Mouse (Mus musculus) CD4-positive, CD25-positive, alpha-beta regulatory T cell, adult 4 months (primary cell): ENCODE results near the gene Tmem232. TPM values are rescaled to one million over a fixed set of nuclear protein-coding genes. Genes with fewer than 3 reads are reported as not detected.
"Not testable (repeated sequence)": the region's sequence is repeated elsewhere in the genome, so short reads cannot be mapped to it uniquely, and the experiment has no call there.

Experiments
- ATAC-seq: one replicate; pipeline ENCODE4 v1.8.0; 2017
- polyA plus RNA-seq, 2 experiments: library from polyadenylated mRNA; unstranded; fragments of 100-300 nt; shearing (Covaris generic); gene quantifications; one replicate each; pipeline ENCODE4 v1.2.1; 2017

Tmem232 gene
- not detected for polyA plus RNA-seq

GRCm38 (mm10) chr17:65540441-65541272 is at the start of gene Tmem232:
TSS of gene Tmem232 (minus strand) at chr17:65540782.
- ATAC-seq: peak; percentile 73

- no peak for ATAC-seq
Observed at GRCm38 (mm10) chr17:65586892-65587291, 46.3 kb upstream of the Tmem232 start.

DNA sequence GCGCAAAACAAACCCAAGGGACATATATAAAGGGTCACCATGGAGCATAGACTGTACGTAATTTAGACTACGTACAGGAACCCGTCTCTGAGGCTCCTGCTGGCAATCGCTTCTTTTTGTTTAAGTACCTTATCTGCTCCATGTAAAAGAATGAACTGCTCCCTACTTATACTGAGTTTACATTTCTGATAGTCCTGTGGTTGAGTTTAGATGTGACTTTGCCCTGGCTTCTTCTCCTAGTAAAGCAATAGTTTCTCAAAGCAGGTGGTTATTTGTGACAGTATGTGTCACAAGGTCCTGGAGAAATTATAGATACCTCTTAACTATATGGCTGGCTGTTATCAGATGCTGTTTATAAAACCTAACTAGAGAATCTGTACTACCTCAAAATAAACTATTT is 40.9 kb upstream of the Tmem232 start:
- no peak for ATAC-seq

DNA sequence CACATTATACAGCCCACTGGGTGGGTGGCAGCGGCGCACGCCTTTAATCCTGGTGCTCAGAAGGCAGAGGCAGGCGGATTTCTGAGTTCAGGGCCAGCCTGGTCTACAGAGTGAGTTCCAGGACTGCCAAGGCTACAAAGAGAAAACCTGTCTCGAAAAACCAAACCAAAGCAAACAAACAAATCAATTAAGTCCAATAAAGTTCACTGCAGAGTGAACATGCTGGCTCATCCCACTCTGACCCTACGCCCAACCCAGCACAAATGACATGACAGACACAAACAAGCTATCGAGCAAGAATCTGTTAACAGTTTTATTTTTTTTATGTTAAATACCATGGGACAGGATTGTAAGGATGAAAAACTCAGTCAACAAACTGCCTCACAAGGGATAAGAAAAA is 39.2 kb upstream of the Tmem232 start:
- ATAC-seq: no peak

DNA sequence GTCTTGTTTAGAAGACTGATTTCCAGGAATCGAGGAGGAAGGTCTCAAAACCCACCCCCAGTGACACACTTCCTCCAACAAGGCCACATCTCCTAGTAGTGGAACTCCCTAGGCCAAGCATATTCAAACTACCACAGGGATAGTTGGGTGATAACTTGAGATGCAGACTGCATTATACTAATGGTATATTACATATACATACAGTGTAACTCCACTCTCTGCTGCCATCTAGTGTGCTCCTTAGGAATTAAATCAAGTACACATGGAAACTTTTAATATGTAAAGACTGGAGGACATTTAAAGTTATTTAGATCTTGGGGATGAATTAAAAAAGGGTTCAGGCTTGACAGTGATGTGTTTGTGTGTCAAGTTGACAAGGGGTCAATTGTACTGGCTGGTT is 34.8 kb upstream of the Tmem232 start:
- ATAC-seq: peak; percentile 58

DNA sequence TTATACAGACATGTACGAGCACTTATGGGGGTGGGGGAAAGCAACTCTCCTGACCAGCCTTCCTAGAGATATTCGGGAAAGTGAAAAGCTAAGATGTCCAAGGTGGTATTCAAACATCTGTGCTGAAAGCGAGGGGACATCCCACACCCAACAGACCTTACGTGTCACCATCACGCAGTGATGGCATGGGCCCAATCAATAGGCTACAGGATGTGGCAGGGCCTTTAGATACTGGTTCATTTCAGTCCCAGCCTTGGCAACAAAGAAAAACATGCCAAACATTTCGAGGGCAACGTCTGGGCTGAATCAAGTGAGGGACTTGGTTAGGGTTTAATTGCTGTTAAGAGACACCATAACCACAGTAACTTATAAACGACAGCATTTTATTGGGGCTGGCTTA is 34.3 kb upstream of the Tmem232 start:
- peak; percentile 32 for ATAC-seq

- no peak for ATAC-seq
Observed at GRCm38 (mm10) chr17:65571866-65572265, 31.3 kb upstream of the Tmem232 start.

GRCm38 (mm10) chr17:65571466-65571865 is 30.9 kb upstream of the Tmem232 start:
- ATAC-seq: no peak

- ATAC-seq: no peak
Observed at GRCm38 (mm10) chr17:65564189-65564588, 23.6 kb upstream of the Tmem232 start.

DNA sequence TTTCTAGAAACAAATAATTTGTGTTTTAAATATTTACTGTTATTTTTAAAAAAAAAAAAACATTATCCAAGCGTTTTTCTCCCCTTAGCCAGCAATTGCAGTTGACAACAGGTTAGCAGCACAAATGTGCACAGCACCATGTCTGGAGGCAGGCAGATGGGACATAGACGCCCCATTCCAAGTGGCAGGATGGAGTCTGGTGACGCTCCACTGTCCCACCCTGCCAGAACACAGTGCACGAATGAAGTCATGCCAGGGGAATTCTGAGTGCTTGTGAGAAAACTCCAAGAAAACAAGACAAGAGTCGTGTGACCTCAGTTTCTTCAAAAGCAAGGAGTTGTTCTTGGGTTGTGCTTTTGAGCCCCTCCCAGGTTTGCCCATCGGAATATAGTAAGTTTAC is 22.8 kb upstream of the Tmem232 start:
- ATAC-seq: no peak

DNA sequence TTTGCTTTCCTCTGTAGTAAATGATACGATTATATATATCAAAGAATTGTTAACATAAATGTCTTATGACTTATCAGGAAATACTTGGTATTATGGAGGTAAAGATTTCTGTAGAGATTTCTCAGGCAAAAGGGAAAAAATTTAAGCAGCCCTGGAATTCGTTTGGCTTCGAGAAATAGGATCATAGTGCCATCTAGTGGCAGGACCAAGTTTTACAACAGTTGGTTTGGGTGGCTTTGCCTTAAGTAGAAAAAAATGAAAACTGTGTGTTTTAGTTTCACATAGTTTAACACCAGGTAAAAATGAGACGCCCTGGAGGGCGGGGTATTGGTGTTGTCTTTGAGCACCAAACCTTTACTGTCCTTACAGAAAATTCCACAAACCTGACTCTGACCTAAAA is 22.2 kb upstream of the Tmem232 start:
- peak; percentile 54 for ATAC-seq

- no peak for ATAC-seq
Observed at GRCm38 (mm10) chr17:65561361-65562015, 20.9 kb upstream of the Tmem232 start.

- peak; percentile 89 for ATAC-seq
Observed at GRCm38 (mm10) chr17:65559273-65559672, 18.7 kb upstream of the Tmem232 start.

- ATAC-seq: no peak
Observed at GRCm38 (mm10) chr17:65558788-65559187, 18.2 kb upstream of the Tmem232 start.

- peak; percentile 49 for ATAC-seq
Observed at GRCm38 (mm10) chr17:65558217-65558616, 17.6 kb upstream of the Tmem232 start.

GRCm38 (mm10) chr17:65557212-65557611 is 16.6 kb upstream of the Tmem232 start:
- no peak for ATAC-seq

- ATAC-seq: no peak
Observed at GRCm38 (mm10) chr17:65556798-65557197, 16.2 kb upstream of the Tmem232 start.

DNA sequence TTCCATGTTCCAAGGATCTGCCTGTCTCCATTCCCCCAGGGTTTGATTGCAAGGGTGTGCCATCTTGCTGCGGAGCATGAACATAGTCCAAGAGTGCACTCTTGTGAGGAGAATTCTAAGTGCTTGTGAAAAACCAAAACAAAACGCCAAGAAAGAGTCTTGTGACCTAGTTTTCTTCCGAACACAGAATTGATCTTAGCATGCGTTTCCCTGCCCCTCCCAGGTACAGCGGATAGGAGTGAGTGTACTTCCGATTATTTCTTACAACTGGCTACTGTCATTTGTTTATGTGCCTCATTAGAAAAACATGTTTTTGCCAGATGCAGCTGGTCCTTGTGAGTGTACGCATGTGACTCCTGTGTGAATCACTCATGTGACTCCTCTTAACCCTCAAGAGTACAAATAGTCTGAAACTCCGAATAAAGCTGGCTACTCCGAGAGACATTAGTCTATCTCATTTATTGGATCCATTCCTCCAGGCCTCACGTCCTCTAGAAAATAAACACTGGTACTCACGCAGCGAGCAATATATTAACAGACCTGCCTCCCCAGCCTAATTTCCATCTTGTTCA is 11.9 kb upstream of the Tmem232 start:
- ATAC-seq: no peak

- ATAC-seq: no peak
Observed at GRCm38 (mm10) chr17:65550357-65550756, 9.8 kb upstream of the Tmem232 start.

DNA sequence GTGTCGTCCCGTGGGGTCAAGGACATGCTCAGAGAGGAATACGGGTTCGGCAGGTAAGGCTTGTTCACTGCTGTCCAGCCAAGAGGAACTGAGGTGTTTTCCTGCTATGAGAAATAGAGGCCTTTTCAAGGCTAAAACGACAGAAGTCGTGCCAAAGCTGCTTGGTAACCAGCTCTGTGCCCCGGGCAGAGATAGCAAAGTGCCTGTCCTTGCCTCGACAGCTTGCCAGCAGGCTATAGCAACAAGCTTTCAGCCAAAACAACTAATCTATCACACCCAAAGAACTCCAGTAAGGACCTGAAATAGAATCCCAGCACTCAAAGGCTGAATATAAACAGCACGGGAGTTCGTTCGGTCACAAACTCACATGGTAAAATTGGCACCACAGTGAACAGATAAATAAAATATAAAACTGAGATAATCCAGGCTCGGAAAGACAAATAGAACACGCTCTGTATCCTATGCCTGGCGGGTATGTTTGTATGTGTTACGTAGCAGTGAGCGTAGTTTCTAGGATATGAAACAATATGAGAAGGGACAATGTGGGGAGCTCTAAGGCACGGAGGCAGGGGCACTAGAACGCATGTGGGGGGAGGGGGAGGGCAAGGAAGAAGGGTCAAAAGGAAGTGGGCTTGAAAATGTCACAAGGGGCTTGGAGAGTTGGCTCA is 8.2 kb upstream of the Tmem232 start:
- no peak for ATAC-seq

DNA sequence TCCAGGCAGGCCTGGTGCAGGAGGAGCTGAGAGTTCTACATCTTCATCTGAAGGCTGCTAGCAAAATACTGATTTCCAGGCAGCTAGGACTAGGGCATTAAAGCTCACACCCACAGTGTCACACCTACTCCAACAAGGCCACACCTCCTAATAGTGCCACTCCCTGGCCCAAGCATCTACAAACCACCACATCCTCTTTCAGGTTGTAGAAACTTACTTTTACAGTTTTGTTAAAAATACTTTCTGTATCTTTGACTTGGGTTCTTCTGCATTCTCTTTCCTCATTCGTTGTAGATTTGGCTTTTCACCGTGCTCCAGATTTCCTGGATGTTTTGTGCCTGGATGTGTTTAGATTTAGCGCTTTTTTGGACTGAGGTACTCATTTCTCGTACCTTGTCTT is 5.6 kb upstream of the Tmem232 start:
- not testable (repeated sequence) for ATAC-seq

GRCm38 (mm10) chr17:65536156-65536555 is 4.4 kb downstream of the Tmem232 start:
- peak; percentile 38 for ATAC-seq

DNA sequence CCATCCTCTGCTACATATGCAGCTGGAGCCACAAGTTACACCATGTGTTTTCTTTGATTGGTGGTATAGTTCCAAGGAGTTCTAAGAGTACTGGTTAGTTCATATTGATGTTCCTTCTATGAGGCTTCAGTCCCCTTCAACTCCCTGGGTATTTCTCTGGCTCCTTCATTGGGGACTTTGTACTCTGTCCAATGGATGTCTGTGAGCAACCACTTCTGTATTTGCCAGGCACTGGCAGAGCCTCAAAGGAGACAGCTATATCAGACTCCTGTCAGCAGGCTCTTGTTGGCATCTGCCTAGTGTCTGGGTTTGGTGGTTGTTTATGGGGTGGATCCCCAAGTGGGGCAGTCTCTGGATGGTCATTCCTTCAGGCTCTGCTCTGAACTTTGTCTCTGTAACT is 8.2 kb downstream of the Tmem232 start:
- ATAC-seq: not testable (repeated sequence)
